Mouse (Mus musculus): ENCODE measurements around the gene Vcp.

The Vcp gene

DNA sequence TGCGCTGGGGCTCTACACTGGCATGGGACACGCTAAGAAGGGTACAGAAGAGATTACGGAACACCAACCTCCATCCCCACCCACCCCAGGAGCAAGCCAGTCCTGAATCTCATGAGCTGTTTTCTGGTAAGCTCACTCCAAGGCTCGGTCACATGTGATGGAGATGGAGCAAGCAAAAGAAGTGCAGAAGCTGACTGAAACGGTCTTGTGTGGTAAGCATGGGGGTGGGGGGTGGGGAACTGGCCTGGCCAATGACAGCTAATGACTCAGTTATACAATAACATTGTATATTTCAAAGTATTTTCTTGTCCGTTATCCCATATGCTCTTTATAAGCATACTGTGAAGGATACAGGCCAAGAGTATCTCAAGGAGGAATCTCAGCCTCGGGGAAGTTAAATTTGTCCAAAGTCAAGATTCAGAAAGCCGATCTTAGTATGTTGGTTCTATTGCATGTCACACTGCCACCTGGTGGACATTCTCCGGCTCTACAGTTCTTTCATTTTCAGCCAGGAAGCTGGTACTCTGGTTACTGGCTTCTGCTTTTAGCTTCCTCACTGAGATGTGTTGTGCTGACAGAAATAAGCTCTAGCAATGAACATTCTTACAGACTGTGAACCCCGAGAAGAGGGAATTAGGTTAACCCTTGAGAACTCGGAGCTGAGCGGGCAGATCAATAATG is 35.1 kb downstream of the Vcp start:
- peak; percentile 40 to 57 for DNase-seq

DNA sequence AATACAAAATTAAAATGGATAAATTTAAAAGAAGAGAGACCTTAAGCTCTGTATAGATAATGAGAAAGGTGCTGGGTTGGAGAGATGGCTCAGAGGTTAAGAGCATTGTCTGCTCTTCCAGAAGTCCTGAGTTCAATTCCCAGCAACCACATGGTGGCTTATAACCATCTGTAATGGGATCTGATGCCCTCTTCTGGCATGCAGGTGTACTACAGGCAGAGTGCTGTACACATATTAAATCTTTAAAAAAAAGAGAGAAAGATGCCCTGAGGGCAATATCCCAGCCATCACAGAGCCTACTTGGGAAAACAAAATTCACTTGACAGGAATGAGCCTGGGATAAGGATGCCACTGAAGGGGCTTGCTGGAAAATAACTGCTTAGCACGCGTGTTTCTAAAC is 36.8 kb downstream of the Vcp start:
- no peak for DNase-seq

DNA sequence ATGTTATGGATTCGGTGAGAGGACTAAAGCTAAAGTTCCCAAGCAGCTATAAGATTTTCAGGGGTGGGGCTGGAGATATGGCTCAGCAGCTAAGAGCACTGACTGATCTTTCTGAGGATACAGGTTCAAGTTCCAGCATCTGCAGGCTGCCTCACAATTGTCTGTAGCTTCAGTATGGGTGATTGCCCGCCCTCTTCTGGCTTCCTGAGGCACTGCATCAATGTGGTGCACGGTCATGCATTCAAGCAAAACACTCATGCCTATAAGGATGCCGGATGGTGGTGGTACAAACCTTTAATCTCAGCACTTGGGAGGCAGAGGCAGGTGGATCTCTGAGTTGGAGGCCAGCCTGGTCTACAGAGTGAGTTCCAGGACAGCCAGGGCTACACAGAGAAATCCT is 38.7 kb downstream of the Vcp start:
- DNase-seq, result peak; percentile 66 to 74

DNA sequence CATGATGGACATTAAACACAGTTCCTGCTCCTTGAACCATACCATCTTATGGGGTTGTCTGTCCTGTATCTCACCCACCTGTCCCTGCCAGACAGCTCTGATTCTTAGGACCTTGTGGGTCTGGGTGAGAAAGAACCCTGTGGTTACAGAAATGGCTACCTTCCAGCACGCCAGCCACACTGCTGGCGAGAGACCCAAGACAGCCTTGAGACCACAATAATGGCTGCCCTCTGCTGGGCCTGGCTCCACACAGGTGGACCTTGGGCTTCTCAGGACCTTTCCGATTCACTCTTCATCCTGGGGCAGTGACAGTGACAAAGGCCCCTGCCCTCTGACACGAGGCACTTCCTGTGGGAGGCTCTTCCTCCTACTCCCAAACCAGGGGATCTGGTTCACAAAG is 40.9 kb downstream of the Vcp start:
- no peak for DNase-seq

DNA sequence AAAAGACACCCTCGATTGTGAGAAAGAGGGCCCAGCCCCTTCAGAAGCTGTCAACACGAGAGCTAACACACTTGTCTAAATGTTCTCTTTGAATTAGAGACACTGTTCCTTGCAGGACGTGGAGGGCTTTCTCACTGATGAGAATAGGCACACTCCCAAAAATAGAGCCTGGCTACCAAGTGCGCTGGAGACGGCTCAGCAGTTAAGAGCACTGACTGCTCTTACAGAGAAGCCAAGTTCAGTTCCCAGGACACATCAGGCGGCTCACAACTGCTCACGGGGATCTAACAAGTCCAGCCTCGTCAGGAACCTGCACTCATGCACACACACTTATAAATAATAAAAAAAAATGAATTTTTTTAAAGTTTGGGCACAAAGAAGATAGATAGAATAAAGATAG is 41.4 kb downstream of the Vcp start:
- DNase-seq, result no peak

DNA sequence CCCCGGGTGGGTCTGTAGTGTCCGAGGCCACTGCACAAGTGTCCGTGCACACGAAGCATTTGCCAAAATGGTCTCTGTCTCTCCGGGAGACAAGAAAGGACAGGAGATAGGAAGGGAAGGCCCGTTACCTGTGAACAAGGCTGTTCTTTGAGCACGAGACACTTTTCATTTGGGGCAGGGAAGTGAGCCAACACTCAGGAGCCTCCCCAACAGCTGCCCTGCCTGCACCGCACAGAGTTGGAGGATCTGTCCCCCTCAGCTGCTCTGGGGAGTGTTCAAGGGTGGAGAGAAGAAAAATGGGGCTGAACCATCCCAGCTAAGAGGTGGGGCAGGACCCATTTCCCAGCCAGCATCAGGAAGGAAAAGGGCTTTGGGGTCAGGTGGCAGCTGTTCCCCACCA is 42.3 kb downstream of the Vcp start:
- no peak for DNase-seq

DNA sequence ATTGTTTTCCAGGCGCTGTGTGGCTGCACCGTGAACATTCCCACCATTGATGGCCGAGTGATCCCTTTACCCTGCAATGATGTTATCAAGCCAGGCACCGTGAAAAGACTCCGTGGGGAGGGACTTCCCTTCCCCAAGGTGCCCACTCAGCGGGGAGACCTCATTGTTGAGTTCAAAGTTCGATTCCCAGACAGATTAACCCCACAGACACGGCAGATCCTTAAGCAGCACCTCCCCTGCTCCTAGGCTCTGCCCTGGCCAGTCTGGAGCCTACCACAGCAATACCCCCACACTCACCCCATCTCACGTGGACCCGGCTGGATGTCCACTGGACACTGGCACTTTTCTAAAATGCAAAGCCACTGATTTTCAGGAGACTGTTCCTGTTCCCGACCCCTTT is 43.0 kb downstream of the Vcp start:
- no peak for DNase-seq

DNA sequence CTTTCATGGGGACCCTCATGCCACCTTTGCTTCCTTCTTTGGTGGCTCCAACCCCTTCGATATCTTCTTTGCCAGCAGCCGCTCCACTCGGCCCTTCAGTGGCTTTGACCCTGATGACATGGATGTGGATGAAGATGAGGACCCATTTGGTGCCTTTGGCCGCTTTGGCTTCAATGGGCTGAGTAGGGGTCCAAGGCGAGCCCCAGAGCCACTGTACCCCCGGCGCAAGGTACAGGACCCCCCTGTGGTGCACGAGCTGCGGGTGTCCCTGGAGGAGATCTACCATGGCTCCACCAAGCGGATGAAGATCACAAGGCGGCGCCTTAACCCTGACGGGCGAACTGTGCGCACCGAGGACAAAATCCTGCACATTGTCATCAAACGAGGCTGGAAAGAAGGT is 43.7 kb downstream of the Vcp start:
- DNase-seq, result peak in 1 of 2 experiments; percentile 6

DNA sequence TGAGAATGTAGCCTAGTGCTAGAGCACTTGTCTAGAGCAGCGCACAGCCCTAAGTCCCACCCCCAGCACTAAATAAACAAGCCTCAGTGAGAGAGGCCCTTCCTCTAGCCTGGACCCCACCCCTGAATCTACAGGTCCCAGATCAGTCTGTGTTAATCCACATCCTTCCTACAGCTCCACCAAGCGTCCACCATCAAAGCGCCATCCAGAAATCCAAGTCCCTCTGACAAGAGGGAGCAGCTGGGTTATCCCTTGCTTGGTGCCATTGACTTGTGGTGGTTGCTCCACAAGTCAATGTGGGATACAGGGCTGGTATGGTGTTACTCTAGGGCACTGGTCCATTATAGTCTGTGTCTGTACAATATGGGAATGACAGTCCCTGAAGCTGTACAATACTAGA is 45.1 kb downstream of the Vcp start:
- no peak for DNase-seq

DNA sequence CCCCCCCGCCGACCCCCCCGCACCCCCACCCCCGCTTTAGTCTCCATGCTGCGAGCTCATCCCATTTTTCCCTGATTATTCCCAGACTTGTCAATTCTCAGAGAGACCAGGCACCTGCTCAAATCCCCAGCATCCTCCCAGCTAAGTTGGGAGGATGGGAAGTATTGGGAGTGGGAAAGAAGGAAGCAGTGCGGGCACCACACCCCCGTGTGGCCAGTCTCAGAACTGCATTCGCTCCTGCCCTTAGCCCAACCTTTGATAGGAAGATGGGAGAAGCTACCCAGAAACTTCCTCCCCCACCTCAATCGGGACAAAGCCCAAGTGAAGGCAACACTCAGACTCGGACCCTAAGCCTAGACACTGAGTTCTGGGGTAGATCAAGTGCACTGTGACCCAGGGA is 46.0 kb downstream of the Vcp start:
- DNase-seq, result peak; percentile 86 to 89

DNA sequence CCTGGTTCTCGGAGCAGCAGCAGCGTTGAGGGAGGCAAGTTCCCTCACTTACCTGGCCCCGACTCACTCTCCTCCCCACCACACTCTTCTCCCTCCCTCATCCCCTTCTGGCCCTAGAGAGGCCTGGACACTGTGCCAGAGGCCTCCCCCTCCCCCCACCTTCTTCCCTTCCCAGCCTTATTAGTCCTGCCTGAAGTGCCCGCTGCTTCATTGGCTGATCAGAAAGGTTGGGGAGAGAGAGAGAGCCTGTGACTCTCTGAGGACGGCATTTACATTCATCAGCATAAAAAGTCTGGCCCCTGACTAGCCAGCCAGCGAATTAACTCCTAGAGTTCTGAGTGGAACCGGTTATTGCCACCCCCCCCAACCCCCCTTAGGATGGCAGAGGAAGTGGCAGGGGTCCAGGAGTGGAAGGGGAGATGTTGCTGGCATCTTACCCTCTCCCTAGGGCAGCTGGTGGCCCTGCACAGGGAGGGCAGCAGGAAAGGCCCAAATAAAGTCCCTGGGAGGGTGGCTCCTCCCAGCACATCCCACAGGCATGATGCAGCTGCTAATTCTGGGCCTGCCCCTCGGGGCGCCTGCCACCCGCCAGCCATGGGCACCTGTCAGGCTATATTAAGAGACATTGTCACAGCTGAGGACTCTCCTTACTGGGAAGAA is 46.7 kb downstream of the Vcp start:
- DNase-seq, result peak; percentile 46 to 49

DNA sequence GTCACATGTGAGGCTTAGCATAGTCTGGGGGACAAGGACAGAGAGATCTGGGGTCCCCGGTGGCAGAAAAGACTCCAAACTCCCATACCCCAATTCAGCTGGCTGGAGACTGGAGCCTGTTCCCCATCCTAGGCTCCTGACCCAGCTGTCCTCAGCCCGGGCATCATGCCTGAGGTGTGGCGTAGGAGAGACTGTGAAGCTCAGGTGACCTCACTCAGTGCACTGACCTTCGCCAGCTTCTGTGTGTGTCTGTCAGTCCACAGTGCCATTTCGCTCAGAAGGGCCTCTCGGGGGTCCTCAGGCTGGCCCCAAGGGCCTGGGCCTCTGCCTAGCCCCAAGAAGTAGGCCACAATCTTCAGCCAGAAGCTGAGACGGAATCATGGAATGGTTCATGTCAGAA is 47.7 kb downstream of the Vcp start:
- DNase-seq, result no peak

DNA sequence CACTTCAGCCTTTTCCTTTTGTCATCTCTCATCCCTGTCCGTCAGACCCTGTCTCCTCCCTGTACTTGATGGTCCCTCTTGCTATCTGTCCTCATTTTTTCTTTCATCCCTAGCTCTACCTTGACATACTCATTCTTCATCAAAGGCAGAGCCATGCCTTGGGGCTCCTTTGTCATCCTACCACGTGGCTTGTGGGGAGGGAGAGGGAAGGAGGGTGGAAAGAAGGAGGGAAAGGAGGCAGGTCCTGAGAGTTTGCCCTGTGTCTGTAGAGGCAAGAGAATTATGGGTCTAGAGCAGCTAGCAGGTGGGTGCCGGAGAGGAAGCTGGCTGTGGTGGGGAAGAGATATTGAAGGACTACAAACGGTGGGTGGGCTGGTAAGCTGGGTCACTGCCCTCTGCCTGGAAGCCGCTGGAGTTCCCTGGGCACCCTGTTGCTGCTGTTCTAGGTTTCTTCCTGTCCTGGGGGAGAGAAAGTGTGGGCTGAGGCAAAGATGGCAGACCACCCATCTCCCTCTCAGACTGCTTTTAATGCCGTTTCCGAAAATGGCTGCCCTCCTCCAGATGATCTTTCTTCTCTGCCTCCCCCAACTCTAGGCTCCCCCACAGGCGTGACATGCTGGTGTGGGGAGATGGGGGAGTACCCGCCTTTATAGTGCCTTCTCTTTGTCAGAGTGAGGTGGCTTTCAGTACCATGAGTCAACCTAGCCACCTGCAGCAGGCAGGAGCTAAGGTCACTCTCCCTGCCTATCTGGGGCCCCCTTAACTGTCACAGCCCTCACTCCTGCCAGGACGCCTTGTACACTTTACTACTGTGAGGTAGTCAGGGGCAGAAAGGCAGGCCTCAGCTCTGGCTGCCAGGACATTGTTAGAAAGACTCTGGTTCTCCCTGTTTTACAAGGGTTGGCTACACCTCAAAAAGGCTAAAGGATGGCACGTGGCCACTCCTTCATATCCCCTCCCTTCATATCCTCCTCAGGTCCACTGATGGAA is 48.8 kb downstream of the Vcp start:
- DNase-seq, result no peak

DNA sequence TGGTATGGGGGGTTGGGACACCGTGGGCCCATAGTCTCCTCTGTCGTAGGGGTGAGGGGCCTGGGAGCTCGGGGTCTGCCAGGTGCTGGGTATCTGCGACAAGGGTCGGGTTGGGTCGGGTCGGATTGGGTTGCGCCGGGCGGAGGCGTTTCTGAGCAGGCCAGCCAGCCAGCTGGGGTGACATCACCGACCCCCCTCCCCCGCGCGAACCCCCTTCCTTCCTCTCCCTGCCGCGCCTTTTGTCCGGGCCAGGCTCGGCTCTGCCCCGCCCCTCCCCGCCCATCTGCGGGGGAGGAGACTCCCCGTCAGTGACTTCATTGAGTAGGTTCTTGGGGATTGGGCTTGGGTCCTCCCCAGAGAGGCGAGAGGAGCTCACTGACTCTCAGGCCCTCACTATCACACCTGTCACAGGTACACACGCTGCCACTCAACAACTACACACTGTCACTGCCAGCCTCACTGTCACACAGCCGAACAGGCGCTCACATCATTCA is 50.2 kb downstream of the Vcp start:
- DNase-seq, result peak; percentile 68 to 84

DNA sequence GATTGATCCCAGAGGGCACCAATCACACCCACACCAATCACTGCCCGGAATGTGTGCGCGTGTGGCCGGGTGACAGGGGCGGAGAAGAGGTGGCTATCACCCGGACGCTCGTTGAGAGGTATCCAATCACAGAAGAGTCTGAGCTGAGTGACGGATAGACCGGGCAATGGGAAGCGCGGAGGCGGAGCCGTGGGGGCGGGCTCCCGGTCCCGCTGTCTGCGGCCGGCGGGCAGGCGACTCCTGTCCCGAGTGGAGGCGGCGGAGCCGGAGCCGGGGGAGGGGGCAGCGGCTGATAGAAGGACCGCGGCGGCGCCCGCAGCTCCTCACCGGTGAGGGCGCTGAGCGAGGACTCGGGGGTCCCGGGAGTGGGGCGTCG is 50.6 kb downstream of the Vcp start, which contains the start of gene Dnajb5:
TSS of gene Dnajb5 (plus strand) at position 139 of the 376 bp plus-strand sequence.
- peak; percentile 98 to 99 for DNase-seq

DNA sequence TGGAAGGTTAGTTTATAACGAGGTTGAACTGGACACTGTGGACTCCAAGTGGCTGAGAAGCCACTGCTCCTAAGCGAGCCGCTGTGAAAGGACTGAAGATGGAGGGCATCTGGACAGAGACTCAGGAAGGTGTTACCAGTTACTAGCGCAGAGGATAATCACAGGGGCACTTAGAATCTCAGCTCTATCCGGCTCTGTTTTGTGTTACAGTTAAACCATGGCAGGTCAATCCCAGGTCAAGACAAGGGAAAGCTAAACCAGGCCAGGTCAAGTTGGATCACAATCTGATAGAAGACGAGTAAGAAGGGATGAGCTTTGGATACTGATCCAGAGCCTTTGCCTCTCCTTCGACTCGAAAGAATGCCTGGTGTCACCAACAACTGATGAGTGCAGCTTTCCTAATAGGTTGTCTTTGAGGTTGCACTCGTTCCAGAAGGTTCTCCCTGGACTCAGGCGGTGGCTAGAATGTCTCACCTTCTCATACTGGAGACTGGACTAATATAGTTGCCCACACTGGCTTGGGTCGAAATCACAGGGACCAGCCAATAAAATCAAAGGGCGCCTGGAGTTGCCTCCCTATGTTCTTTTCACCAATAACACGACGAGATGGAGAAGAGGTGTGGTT is 51.1 kb downstream of the Vcp start:
- DNase-seq, result no peak

DNA sequence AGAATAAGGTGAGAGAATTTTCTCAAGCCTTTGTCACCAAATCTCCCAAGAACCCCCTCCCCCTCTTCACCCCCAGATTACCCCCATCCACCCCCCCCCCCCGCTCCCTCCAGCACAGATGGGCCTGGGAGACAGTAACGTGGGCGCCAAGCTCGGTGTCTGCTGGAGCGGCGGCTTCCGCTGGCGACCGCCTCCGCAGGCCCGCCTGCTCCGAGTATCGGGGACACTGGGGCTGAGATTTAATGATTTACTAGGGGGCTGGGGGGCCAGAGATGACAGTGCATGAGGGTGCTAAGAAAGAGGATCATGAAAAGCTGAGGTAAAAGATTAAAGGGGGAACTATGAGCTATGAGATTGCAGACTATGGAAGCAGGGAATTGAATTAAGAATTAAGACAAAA is 51.8 kb downstream of the Vcp start:
- DNase-seq, result no peak

DNA sequence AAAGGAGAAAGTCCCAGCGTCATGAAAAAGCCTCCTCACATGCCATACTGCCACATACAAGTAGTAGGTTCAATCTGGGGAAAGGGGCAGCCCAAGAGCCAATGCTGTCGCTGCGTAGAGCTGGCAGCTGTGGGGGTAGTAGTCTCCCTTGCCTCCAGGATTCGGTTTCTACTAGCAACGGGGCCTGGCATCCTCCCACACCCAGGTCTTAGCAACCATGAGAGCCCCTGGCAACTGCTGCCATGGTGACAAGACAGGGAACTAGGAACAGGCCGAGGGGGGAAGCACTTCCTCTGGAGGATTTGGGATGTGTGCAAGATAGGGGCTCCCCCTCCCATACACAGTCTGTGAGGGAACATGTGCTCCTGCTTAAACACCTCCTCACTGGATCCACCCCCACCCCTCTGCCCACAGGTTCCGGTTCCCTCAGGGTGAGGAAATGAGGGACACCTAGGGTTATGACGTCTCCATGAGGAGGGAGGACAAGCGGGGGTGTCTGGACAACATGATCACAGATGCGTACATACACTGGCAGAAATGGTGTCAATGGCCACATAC is 53.5 kb downstream of the Vcp start:
- no peak for DNase-seq

DNA sequence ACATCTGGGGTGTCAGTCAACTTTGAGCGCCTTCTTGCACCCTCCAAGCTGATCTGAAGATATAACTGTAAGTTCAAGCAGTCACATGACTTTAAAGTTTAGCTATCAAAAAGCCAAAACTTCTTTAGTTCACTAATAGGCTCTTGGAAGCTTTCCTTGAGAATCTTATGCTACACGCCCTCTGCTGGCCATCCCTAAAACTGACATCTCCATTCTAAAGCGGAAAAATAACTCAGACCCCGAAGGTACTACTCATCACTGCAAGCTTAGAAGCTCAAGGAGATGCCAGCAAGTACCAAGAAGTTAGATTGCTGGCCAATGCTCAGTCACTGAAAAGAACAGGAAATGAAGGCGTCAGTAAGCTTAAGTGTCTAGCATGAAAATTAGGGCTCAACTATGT is 54.4 kb downstream of the Vcp start:
- DNase-seq, result peak; percentile 63 to 78

DNA sequence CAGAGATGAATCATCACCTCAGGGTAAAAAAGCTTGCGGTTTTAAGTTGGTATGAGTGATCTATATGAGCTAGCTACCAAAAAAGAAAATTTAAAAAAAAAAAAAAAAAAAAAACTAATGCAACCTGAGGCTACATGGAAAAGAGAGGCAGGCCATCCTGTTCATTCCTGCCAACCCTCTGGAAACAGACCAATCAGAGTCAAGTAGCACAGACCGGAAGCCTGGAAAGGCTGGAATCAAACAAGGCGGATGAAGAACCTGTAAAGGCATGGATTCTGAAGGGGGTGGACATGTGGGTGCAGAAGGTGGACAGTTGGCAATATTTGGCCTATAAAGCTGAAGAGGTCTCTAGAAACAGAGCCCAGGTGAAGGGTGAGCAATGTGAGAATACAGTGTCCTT is 54.9 kb downstream of the Vcp start:
- no peak for DNase-seq

DNA sequence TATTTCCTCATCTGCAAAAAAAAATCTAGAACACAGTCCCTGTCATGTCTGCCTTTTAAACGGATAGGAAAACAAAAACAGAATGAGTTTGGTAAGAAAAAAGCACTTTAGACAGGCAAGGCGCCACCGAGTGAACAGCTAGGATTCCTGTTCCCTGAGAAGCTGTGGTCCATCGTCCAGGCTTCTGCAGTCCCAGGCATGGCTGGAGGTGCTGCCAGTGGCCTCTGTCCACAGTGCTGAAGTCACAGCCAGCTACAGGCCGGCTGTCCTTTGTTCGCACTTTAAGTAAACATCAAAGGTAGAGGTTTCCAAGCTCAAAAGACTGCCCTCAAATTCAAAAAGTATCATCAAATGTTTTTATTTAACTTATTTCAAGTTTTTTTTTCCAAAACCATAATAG is 55.3 kb downstream of the Vcp start:
- DNase-seq, result no peak

DNA sequence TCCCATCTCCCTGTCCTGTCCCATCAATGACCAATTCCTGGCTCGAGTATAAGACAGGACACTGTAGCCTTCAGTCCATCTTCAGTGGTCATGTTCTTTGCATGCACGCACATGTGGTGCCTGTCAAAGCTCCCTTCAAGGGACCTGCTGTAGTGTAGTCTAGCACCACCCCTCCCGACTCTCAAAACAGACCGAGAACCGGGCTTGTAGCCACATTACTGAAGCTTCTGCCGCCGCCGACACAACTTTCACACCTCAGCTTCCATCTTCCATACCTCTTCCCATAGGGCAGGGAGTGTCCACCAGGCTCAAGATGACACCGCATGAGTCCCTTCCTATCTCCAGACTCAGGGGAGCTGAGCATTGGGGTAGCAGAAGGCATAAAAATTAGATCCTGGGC is 56.1 kb downstream of the Vcp start:
- DNase-seq, result no peak

DNA sequence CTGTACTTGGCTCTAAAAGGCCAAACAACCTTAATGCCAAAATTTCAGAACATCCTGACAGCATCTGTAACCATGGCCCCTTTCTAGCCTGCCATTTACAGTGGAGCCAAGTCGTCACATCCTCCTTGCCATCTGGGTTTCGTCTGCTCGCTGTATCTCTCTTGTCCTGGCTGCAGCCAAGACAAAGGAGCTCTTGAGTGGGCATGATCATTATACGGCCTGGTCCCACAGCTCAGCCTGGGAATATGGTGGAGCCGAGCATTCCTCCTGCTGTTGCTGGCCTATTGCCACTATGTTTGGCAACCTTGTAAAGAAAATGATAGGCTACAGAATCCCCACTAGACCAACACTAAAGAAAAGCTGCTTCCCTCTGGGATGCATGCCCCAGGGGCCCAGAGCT is 57.0 kb downstream of the Vcp start:
- no peak for DNase-seq
